Mouse (Mus musculus) T-helper 17 cell (primary cell): ENCODE data around the gene Klhl36.

ENCODE experiments used
- in situ Hi-C, 2 experiments: fragments of 300-600 bp; cut with MboI, MseI; formaldehyde crosslinking; loops; 1 replicate in 1 of 2; 2 replicates in 1 of 2; pipeline ENCODE4 v1.15.1; 2025; ENCODE audit warnings: high pct_unique_total_duplicates in 2 of 2

Gene Klhl36

GRCm38 (mm10) chr8:119926474-119926873, 64.4 kb downstream of the Klhl36 start:
- in situ Hi-C loops, result no loop called here
